Mouse (Mus musculus) intestine, embryonic 14.5 days (tissue): ENCODE measurements around the gene Pgbd5. TPM values are rescaled to one million over a fixed set of nuclear protein-coding genes. Genes with fewer than 3 reads are reported as not detected.

Experiments used
- ATAC-seq: fragments of 200-750 bp; cut with Nextera tagmentation; replicated peaks from 2 replicates; pipeline ENCODE4 v1.8.0; 2017; ENCODE audit warnings: low read depth, moderate number of reproducible peaks, moderate TSS enrichment, moderate library complexity; ENCODE audit not compliant: low FRiP score, low TSS enrichment
- DNase-seq: peaks from one replicate; pipeline ENCODE4 v3.0.0-alpha.2; 2018; ENCODE audit warnings: low spot score
- H3K27ac ChIP-seq: fragments of 300-500 bp; sonication (generic); 2 replicates; pipeline ENCODE4 v1.5.1; 2014; ENCODE audit warnings: low read depth, mild to moderate bottlenecking, control low read depth
- H3K27me3 ChIP-seq: fragments of 300-500 bp; sonication (generic); replicated peaks from 2 replicates; pipeline ENCODE4 v1.6.1; 2014; ENCODE audit warnings: low read length, control low read depth; ENCODE audit not compliant: control insufficient read depth, insufficient read depth
- H3K36me3 ChIP-seq: fragments of 300-500 bp; sonication (generic); 2 replicates; pipeline ENCODE4 v1.6.1; 2014; ENCODE audit warnings: low read length, control low read depth; ENCODE audit not compliant: control insufficient read depth, insufficient read depth
- H3K4me1 ChIP-seq: fragments of 300-500 bp; sonication (generic); replicated peaks from 2 replicates; pipeline ENCODE4 v1.6.1; 2014; ENCODE audit warnings: low read length, control low read depth, mixed read lengths; ENCODE audit not compliant: control insufficient read depth, insufficient read depth
- H3K4me2 ChIP-seq: fragments of 300-500 bp; sonication (generic); 2 replicates; pipeline ENCODE4 v1.6.1; 2014; ENCODE audit warnings: low read length
- H3K4me3 ChIP-seq: fragments of 300-500 bp; sonication (generic); 2 replicates; pipeline ENCODE4 v1.5.1; 2014; ENCODE audit warnings: low read depth, low read length, control low read depth, mixed read lengths
- H3K9ac ChIP-seq: fragments of 300-500 bp; sonication (generic); 2 replicates; pipeline ENCODE4 v1.6.1; 2014; ENCODE audit warnings: mild to moderate bottlenecking, low read length
- H3K9me3 ChIP-seq: fragments of 300-500 bp; sonication (generic); 2 replicates; pipeline ENCODE4 v1.6.1; 2016; ENCODE audit warnings: low read length, control low read depth; ENCODE audit not compliant: control insufficient read depth
- WGBS: fragments of 180-500 bp; shearing (Covaris S2); extraction: QIAGEN DNeasy Blood & Tissue Kit; methylation state at CpG from one replicate; pipeline ENCODE4 v1.1.7; 2014; 5-methylcytosine and 5-hydroxymethylcytosine counted together
- polyA plus RNA-seq: library from polyadenylated mRNA; unstranded; fragments of >200 nt; fragmentation: Nextera tagmentation; extraction: Ambion mirVana; gene quantifications from 2 replicates; pipeline ENCODE4 v1.2.1, GENCODE M21; 2014

The Pgbd5 gene
- polyA plus RNA-seq, result 3.5 and 3.9 TPM in 2 replicates

GRCm38 (mm10) chr8:124439558-124439957 lies at the start of gene Pgbd5:
Gene Pgbd5 (minus strand): TSS chr8:124439658.
- 81% methylated on average over 6 of the region's 6 CpGs for WGBS
- ATAC-seq (no peak), DNase-seq (no peak)
- H3K36me3 ChIP-seq, result no peaks in the 10 kb centered on the region
- no peak within 1 kb of the TSS for H3K27ac ChIP-seq
- H3K4me1 ChIP-seq, result no peaks in the 10 kb centered on the region
- H3K4me3 ChIP-seq, result no peak within 1 kb of the TSS
- no peaks in the 10 kb centered on the region for H3K27me3 ChIP-seq
- no peak within 1 kb of the TSS for H3K4me2 ChIP-seq
- H3K9me3 ChIP-seq, result no peaks in the 10 kb centered on the region
- H3K9ac ChIP-seq, result no peak within 1 kb of the TSS

- DNase-seq (no peak), ATAC-seq (no peak)
- Histone ChIP-seq H3K27me3 (no peaks in the 10 kb centered on the region), H3K36me3 (no peaks in the 10 kb centered on the region), H3K4me1 (no peaks in the 10 kb centered on the region), H3K27ac (no peak overlapping the region), H3K4me2 (no peak overlapping the region), H3K9ac (no peak overlapping the region), H3K9me3 (0 out of 2 replicates have a peak, but pooled peaks cover 3% of the 10 kb centered on the region), H3K4me3 (no peak overlapping the region)
- 69% methylated on average over 7 of the region's 7 CpGs for WGBS
Observed at GRCm38 (mm10) chr8:124483356-124484115, 44.1 kb upstream of the Pgbd5 start.

- Histone ChIP-seq H3K9ac (no peak overlapping the region), H3K27ac (no peak overlapping the region), H3K36me3 (no peaks in the 10 kb centered on the region), H3K4me1 (no peaks in the 10 kb centered on the region), H3K9me3 (0 out of 2 replicates have a peak, but pooled peaks cover 3% of the 10 kb centered on the region), H3K4me2 (no peak overlapping the region), H3K27me3 (no peaks in the 10 kb centered on the region), H3K4me3 (no peak overlapping the region)
- no peak for DNase-seq
- WGBS, result 84% methylated on average over 2 of the region's 2 CpGs
- ATAC-seq, result no peak
Observed at GRCm38 (mm10) chr8:124482790-124483189, 43.3 kb upstream of the Pgbd5 start.

GRCm38 (mm10) chr8:124480321-124480720 lies 40.9 kb upstream of the Pgbd5 start:
- no peak for ATAC-seq
- no peaks in the 10 kb centered on the region for H3K4me1 ChIP-seq
- H3K9me3 ChIP-seq, result 0 out of 2 replicates have a peak, but pooled peaks cover 3% of the 10 kb centered on the region
- 85% methylated on average over 8 of the region's 8 CpGs for WGBS
- no peak overlapping the region for H3K9ac ChIP-seq
- DNase-seq, result no peak
- no peak overlapping the region for H3K4me2 ChIP-seq
- H3K4me3 ChIP-seq, result no peak overlapping the region
- H3K36me3 ChIP-seq, result no peaks in the 10 kb centered on the region
- no peaks in the 10 kb centered on the region for H3K27me3 ChIP-seq
- no peak overlapping the region for H3K27ac ChIP-seq

- H3K4me3 ChIP-seq, result no peak overlapping the region
- no peak overlapping the region for H3K4me2 ChIP-seq
- no peak for ATAC-seq
- no peaks in the 10 kb centered on the region for H3K27me3 ChIP-seq
- 76% methylated on average over 3 of the region's 3 CpGs for WGBS
- H3K36me3 ChIP-seq, result no peaks in the 10 kb centered on the region
- H3K9me3 ChIP-seq, result 0 out of 2 replicates have a peak, but pooled peaks cover 3% of the 10 kb centered on the region
- H3K4me1 ChIP-seq, result no peaks in the 10 kb centered on the region
- H3K27ac ChIP-seq, result no peak overlapping the region
- DNase-seq, result no peak
- H3K9ac ChIP-seq, result no peak overlapping the region
Observed at GRCm38 (mm10) chr8:124479251-124479650, 39.8 kb upstream of the Pgbd5 start.

GRCm38 (mm10) chr8:124476701-124477100 lies 37.2 kb upstream of the Pgbd5 start:
- no peak for DNase-seq

GRCm38 (mm10) chr8:124475690-124476089 lies 36.2 kb upstream of the Pgbd5 start:
- H3K27ac ChIP-seq, result no peak overlapping the region
- ATAC-seq, result no peak
- H3K4me1 ChIP-seq, result no peaks in the 10 kb centered on the region
- H3K9ac ChIP-seq, result no peak overlapping the region
- no peak overlapping the region for H3K4me3 ChIP-seq
- H3K4me2 ChIP-seq, result no peak overlapping the region
- DNase-seq, result no peak
- WGBS, result 83% methylated on average over 5 of the region's 5 CpGs
- H3K27me3 ChIP-seq, result no peaks in the 10 kb centered on the region
- H3K36me3 ChIP-seq, result no peaks in the 10 kb centered on the region
- no peaks in the 10 kb centered on the region for H3K9me3 ChIP-seq

More at GRCm38 (mm10) chr8:124476701-124477100, 37.2 kb upstream of the Pgbd5 start:
- 60% methylated on average over 9 of the region's 9 CpGs for WGBS
- H3K27me3 ChIP-seq, result no peaks in the 10 kb centered on the region
- no peak for ATAC-seq
- no peaks in the 10 kb centered on the region for H3K9me3 ChIP-seq
- H3K27ac ChIP-seq, result no peak overlapping the region
- no peaks in the 10 kb centered on the region for H3K4me1 ChIP-seq
- H3K9ac ChIP-seq, result no peak overlapping the region
- H3K36me3 ChIP-seq, result no peaks in the 10 kb centered on the region
- no peak overlapping the region for H3K4me3 ChIP-seq
- H3K4me2 ChIP-seq, result no peak overlapping the region

- H3K36me3 ChIP-seq, result no peaks in the 10 kb centered on the region
- H3K9me3 ChIP-seq, result no peaks in the 10 kb centered on the region
- no peak overlapping the region for H3K4me3 ChIP-seq
- H3K4me2 ChIP-seq, result no peak overlapping the region
- no peak for ATAC-seq
- WGBS, result 74% methylated on average over 2 of the region's 2 CpGs
- H3K9ac ChIP-seq, result no peak overlapping the region
- DNase-seq, result no peak
- no peaks in the 10 kb centered on the region for H3K27me3 ChIP-seq
- H3K27ac ChIP-seq, result no peak overlapping the region
- H3K4me1 ChIP-seq, result no peaks in the 10 kb centered on the region
Observed at GRCm38 (mm10) chr8:124464641-124465040, 25.2 kb upstream of the Pgbd5 start.

- no peak overlapping the region for H3K27ac ChIP-seq
- no peak overlapping the region for H3K4me2 ChIP-seq
- no peak for DNase-seq
- no peak overlapping the region for H3K9ac ChIP-seq
- no peak for ATAC-seq
- H3K4me1 ChIP-seq, result no peaks in the 10 kb centered on the region
- no peaks in the 10 kb centered on the region for H3K36me3 ChIP-seq
- 22% methylated on average over 4 of the region's 4 CpGs for whole genome bisulfite sequencing
- no peak overlapping the region for H3K4me3 ChIP-seq
- H3K27me3 ChIP-seq, result no peaks in the 10 kb centered on the region
- H3K9me3 ChIP-seq, result no peaks in the 10 kb centered on the region
Observed at GRCm38 (mm10) chr8:124463111-124463510, 23.7 kb upstream of the Pgbd5 start.
